Comparison of ENCODE assay signal across 9 mouse cellular contexts in genomic region chr4:130836281-130837061, GRCm38 (mm10). TPM values are rescaled to one million over a fixed set of nuclear protein-coding genes. Genes with fewer than 3 reads are reported as not detected.
A peak's percentile ranks its signal among the peaks of the same experiment; 100 is the strongest.
DNase-seq lines count a peak whose midpoint lies in the region; ATAC-seq and TF ChIP-seq lines count a peak whose summit lies in the region.
"Had no signal": no experiment of that assay in that cellular context is flagged by ENCODE, and none has a peak within 500 bp of the region (broad histone marks: within the 10 kb centered on the region; RNA-seq: fewer than 3 reads in every experiment).

No protein-coding gene starts in this region.

- H3K36me3 ChIP-seq in heart, embryonic 13.5 days: no peaks in the 10 kb centered on the region
- H3K36me3 ChIP-seq in hindbrain, postnatal 0 days (ENCODE audit: insufficient read depth, low read length): no peaks in the 10 kb centered on the region
- no peaks in the 10 kb centered on the region for H3K36me3 ChIP-seq in midbrain, embryonic 16.5 days (ENCODE audit: control insufficient read depth, insufficient read depth, low read length)

- 0 out of 2 replicates have a peak overlapping the region, but pooled peaks have one; percentile 5 for H3K4me3 ChIP-seq in heart, embryonic 13.5 days
- no peak overlapping the region for H3K4me3 ChIP-seq in hindbrain, postnatal 0 days (ENCODE audit: low read length)
- H3K4me3 ChIP-seq in midbrain, embryonic 16.5 days (ENCODE audit: low read depth, low read length): no peak overlapping the region
- H3K4me3 ChIP-seq: erythroblast, embryonic 14.5 days had no signal

- no peak overlapping the region for H3K27ac ChIP-seq in heart, embryonic 13.5 days (replicated peaks)
- peak overlapping the region; percentile 26; the same call in 1 of the 2 replicates for H3K27ac ChIP-seq in hindbrain, postnatal 0 days
- H3K27ac ChIP-seq in midbrain, embryonic 16.5 days (ENCODE audit: low read length): peak overlapping the region; percentile 59

- 0 out of 2 replicates have a peak, but pooled peaks cover 19% of the 10 kb centered on the region for H3K27me3 ChIP-seq in heart, embryonic 13.5 days (replicated peaks)
- no peaks in the 10 kb centered on the region for H3K27me3 ChIP-seq in hindbrain, postnatal 0 days (ENCODE audit: insufficient read depth, low read length)
- no peaks in the 10 kb centered on the region for H3K27me3 ChIP-seq in midbrain, embryonic 16.5 days (ENCODE audit: control insufficient read depth, insufficient read depth, low read depth, low read length)

- 0 out of 2 replicates have a peak, but pooled peaks have one; percentile 26 for ATAC-seq in heart, embryonic 13.5 days (ENCODE audit: extremely low read depth, insufficient number of reproducible peaks, low FRiP score, low TSS enrichment)
- peak; percentile 66 for ATAC-seq in hindbrain, postnatal 0 days
- peak; percentile 75 for ATAC-seq in midbrain, embryonic 16.5 days
- no peak for ATAC-seq in megakaryocyte, adult 5-6 weeks (ENCODE audit: poor library complexity, severe bottlenecking)

- peak overlapping the region; percentile 52 for H3K4me2 ChIP-seq in heart, embryonic 13.5 days
- 0 out of 2 replicates have a peak overlapping the region, but pooled peaks have one; percentile 13 for H3K4me2 ChIP-seq in hindbrain, postnatal 0 days (ENCODE audit: low read depth, low read length)
- H3K4me2 ChIP-seq in midbrain, embryonic 16.5 days (ENCODE audit: low read length): peak overlapping the region; percentile 37

- no peak overlapping the region for H3K9ac ChIP-seq in heart, embryonic 13.5 days
- peak overlapping the region; percentile 9; the same call in 1 of the 2 replicates for H3K9ac ChIP-seq in hindbrain, postnatal 0 days (replicated peaks; ENCODE audit: low read length)
- H3K9ac ChIP-seq in midbrain, embryonic 16.5 days (ENCODE audit: low read depth, low read length): no peak overlapping the region

- DNase-seq in heart, adult 8-10 months (ENCODE audit: low spot score): no peak
- DNase-seq in brain, embryonic 14.5 days (ENCODE audit: low read depth): peak; percentile 95
- peak; percentile 80 for DNase-seq in hindbrain, postnatal 0 days (ENCODE audit: low spot score)
- no peak for DNase-seq in right cerebral cortex, postnatal 4 days
- no peak for DNase-seq in ovary, postnatal 14 days (ENCODE audit: low spot score)

- no peak for TF ChIP-seq CTCF in brain, embryonic 14.5 days (IDR thresholded peaks at IDR 0.05; ENCODE audit: borderline replicate concordance, extremely low read depth, insufficient read depth, insufficient read length)
- TF ChIP-seq CTCF in hindbrain, postnatal 0 days (IDR thresholded peaks at IDR 0.05; ENCODE audit: low read depth): no peak

- WGBS in heart, embryonic 13.5 days: 11% methylated on average over 20 of the region's 20 CpGs
- 10% methylated on average over 20 of the region's 20 CpGs for WGBS in hindbrain, postnatal 0 days
- WGBS in midbrain, embryonic 16.5 days: 5% methylated on average over 20 of the region's 20 CpGs

- TF ChIP-seq POLR2A in brain, embryonic 14.5 days (IDR thresholded peaks at IDR 0.05; ENCODE audit: borderline replicate concordance, extremely low read depth, insufficient read depth, insufficient read length, poor library complexity, severe bottlenecking): no peak

- peaks cover 40% of the 10 kb centered on the region for H3K4me1 ChIP-seq in heart, embryonic 13.5 days
- H3K4me1 ChIP-seq in hindbrain, postnatal 0 days (ENCODE audit: insufficient read depth, low read length): peaks cover 20% of the 10 kb centered on the region
- H3K4me1 ChIP-seq in midbrain, embryonic 16.5 days (ENCODE audit: control insufficient read depth, insufficient read depth, low read length): peaks cover 23% of the 10 kb centered on the region

- H3K9me3 ChIP-seq in heart, embryonic 13.5 days: no peaks in the 10 kb centered on the region
- H3K9me3 ChIP-seq in hindbrain, postnatal 0 days (ENCODE audit: low read length): no peaks in the 10 kb centered on the region
- no peaks in the 10 kb centered on the region for H3K9me3 ChIP-seq in midbrain, embryonic 16.5 days (replicated peaks; ENCODE audit: control insufficient read depth, low read length, poor library complexity, severe bottlenecking)

RNA-seq across cellular contexts. Expression of gene Sdc3, which starts 44.1 kb away (rescaled TPM):
- polyA plus RNA-seq in heart, embryonic 13.5 days (2015; fragmentation: Nextera tagmentation; extraction: Ambion mirVana): 21.7 and 23.9 TPM in 2 replicates
- 10 to 100 TPM; 24.2 to 48.6 (median 39.2) TPM for total RNA-seq in heart, adult 8-10 months (2022)
- 137 and 275 TPM in 2 replicates for polyA plus RNA-seq in brain, embryonic 14.5 days (2012; rRNA removed)
- total RNA-seq in hindbrain, postnatal 0 days (2014; rRNA removed): 587 and 649 TPM in 2 replicates
- polyA plus RNA-seq in hindbrain, postnatal 0 days (2015; fragmentation: Nextera tagmentation; extraction: Ambion mirVana): 150 and 180 TPM in 2 replicates
- 188 and 205 TPM in 2 replicates for polyA plus RNA-seq in midbrain, embryonic 16.5 days (2015; fragmentation: Nextera tagmentation; extraction: Ambion mirVana)
- total RNA-seq in megakaryocyte, adult 5-6 weeks (2015): 22.6 and 31.3 TPM in 2 replicates
- 13.6 and 20.2 TPM in 2 replicates for total RNA-seq in megakaryocyte, adult 5-6 weeks (2017)

Comparison
In these comparisons a context has a peak if more than half of its experiments do, and no peak if none do; other contexts are left out.
1. DNase-seq: peak in brain, embryonic 14.5 days (single experiment) and hindbrain, postnatal 0 days (single experiment); none in heart, adult 8-10 months (single experiment), right cerebral cortex, postnatal 4 days (single experiment) and ovary, postnatal 14 days (single experiment).
2. Peak in every context shown above with its lines, with median percentiles within 50 percentile points of each other: H3K4me2 ChIP-seq.